Comparison of ENCODE assay signal across 8 mouse cellular contexts in genomic region chrX:152017186-152017585, GRCm38 (mm10). TPM values are rescaled to one million over a fixed set of nuclear protein-coding genes. Genes with fewer than 3 reads are reported as not detected.
DNase-seq lines count a peak whose midpoint lies in the region; ATAC-seq and TF ChIP-seq lines count a peak whose summit lies in the region.

No protein-coding gene starts in this region.

- no peak for DNase-seq in lung, postnatal 0 days (ENCODE audit: low spot score)
- no peak for DNase-seq in lung, postnatal 25 days (ENCODE audit: low spot score)
- DNase-seq in limb, embryonic 11.5 days (ENCODE audit: low spot score): no peak
- DNase-seq in left cerebral cortex, adult 9 months (ENCODE audit: low spot score in 2 of 2): no peak
- DNase-seq in spleen, adult 12 weeks (ENCODE audit: low spot score): no peak
- DNase-seq in thymus, postnatal 0 days (ENCODE audit: low spot score): no peak

- 0 out of 2 replicates have a peak overlapping the region, but pooled peaks have one; percentile 92 for H3K27ac ChIP-seq in lung, postnatal 0 days (ENCODE audit: low read length)
- no peak overlapping the region for H3K27ac ChIP-seq in embryonic fibroblast, embryonic 13.5 days (ENCODE audit: insufficient read depth, low read length)
- peak overlapping the region; percentile 73; the same call in 1 of the 2 replicates for H3K27ac ChIP-seq in limb, embryonic 11.5 days (replicated peaks; ENCODE audit: low read depth, low read length)
- H3K27ac ChIP-seq in olfactory bulb, adult 2 months (ENCODE audit: insufficient read depth, low read depth, low read length): no peak overlapping the region

- H3K36me3 ChIP-seq in lung, postnatal 0 days (ENCODE audit: insufficient read depth, low read length): no peaks in the 10 kb centered on the region
- no peaks in the 10 kb centered on the region for H3K36me3 ChIP-seq in limb, embryonic 11.5 days (ENCODE audit: control insufficient read depth, insufficient read depth, low read length)

- peak overlapping the region; percentile 52 for H3K4me2 ChIP-seq in lung, postnatal 0 days (replicated peaks; ENCODE audit: low read depth, low read length)
- peak overlapping the region; percentile 48 for H3K4me2 ChIP-seq in limb, embryonic 11.5 days (ENCODE audit: low read depth, severe bottlenecking)

- no peaks in the 10 kb centered on the region for H3K27me3 ChIP-seq in lung, postnatal 0 days (replicated peaks; ENCODE audit: insufficient read depth, low read length)
- 0 out of 2 replicates have a peak, but pooled peaks cover 9% of the 10 kb centered on the region for H3K27me3 ChIP-seq in limb, embryonic 11.5 days (ENCODE audit: control insufficient read depth, insufficient read depth, low read length)

- no peak for TF ChIP-seq EP300 in lung, postnatal 0 days (IDR thresholded peaks at IDR 0.05)

- H3K9me3 ChIP-seq in lung, postnatal 0 days (ENCODE audit: low read length): no peaks in the 10 kb centered on the region
- no peaks in the 10 kb centered on the region for H3K9me3 ChIP-seq in limb, embryonic 11.5 days (ENCODE audit: control insufficient read depth, low read length)

- TF ChIP-seq POLR2A in embryonic fibroblast, embryonic 13.5 days (IDR thresholded peaks at IDR 0.05; ENCODE audit: low read depth, low read length): no peak
- TF ChIP-seq POLR2A in olfactory bulb, adult 2 months (IDR thresholded peaks at IDR 0.05; ENCODE audit: insufficient read depth, low read depth, low read length): no peak

- H3K9ac ChIP-seq in lung, postnatal 0 days (replicated peaks; ENCODE audit: low read depth): peak overlapping the region; percentile 66; the same call in 1 of the 2 replicates
- peak overlapping the region; percentile 68 for H3K9ac ChIP-seq in limb, embryonic 11.5 days (ENCODE audit: low read length)

- 18% methylated on average over 14 of the region's 14 CpGs for WGBS in lung, postnatal 0 days
- 29% methylated on average over 14 of the region's 14 CpGs for WGBS in limb, embryonic 11.5 days
- 24% methylated on average over 14 of the region's 14 CpGs for WGBS in olfactory bulb, adult 2 months

- no peaks in the 10 kb centered on the region for H3K4me1 ChIP-seq in lung, postnatal 0 days (ENCODE audit: insufficient read depth, low read depth, low read length)
- H3K4me1 ChIP-seq in embryonic fibroblast, embryonic 13.5 days (ENCODE audit: control insufficient read depth, insufficient read depth, low read length): no peaks in the 10 kb centered on the region; the same call in 1 of the 2 replicates
- no peaks in the 10 kb centered on the region for H3K4me1 ChIP-seq in limb, embryonic 11.5 days (ENCODE audit: control insufficient read depth, insufficient read depth, low read length)
- H3K4me1 ChIP-seq in olfactory bulb, adult 2 months (ENCODE audit: control insufficient read depth, insufficient read depth, low read length): no peaks in the 10 kb centered on the region; the same call in 1 of the 2 replicates

- TF ChIP-seq CTCF in lung, postnatal 0 days (IDR thresholded peaks at IDR 0.05): no peak
- TF ChIP-seq CTCF in embryonic fibroblast, embryonic 13.5 days (IDR thresholded peaks at IDR 0.05; ENCODE audit: borderline replicate concordance, insufficient read depth, low read length): no peak
- TF ChIP-seq CTCF in olfactory bulb, adult 2 months (IDR thresholded peaks at IDR 0.05; ENCODE audit: insufficient read depth, low read depth, low read length): no peak

- H3K4me3 ChIP-seq in lung, postnatal 0 days (ENCODE audit: low read depth, low read length): peak overlapping the region; percentile 53
- peak overlapping the region; percentile 62 for H3K4me3 ChIP-seq in embryonic fibroblast, embryonic 13.5 days (ENCODE audit: insufficient read depth, low read length)
- H3K4me3 ChIP-seq in limb, embryonic 11.5 days (ENCODE audit: low read depth, low read length): peak overlapping the region; percentile 51
- peak overlapping the region; percentile 76 for H3K4me3 ChIP-seq in olfactory bulb, adult 2 months (ENCODE audit: insufficient read depth, low read depth, low read length)

- no peak for ATAC-seq in lung, postnatal 0 days
- no peak for ATAC-seq in limb, embryonic 11.5 days (ENCODE audit: insufficient number of reproducible peaks, low FRiP score, low TSS enrichment, low read depth)

RNA-seq across cellular contexts. Expression of gene Smc1a, which starts 1.0 kb away (rescaled TPM):
- 44.5 and 49.3 TPM in 2 replicates for polyA plus RNA-seq in lung, postnatal 0 days (2015; fragmentation: Nextera tagmentation; extraction: Ambion mirVana)
- polyA plus RNA-seq in embryonic fibroblast, embryonic 13.5 days (2011; ENCODE audit: insufficient read length, low read depth, missing spikeins): 83.5 and 97.5 TPM in 2 replicates
- 138 and 143 TPM in 2 replicates for polyA plus RNA-seq in limb, embryonic 11.5 days (2014; fragmentation: Nextera tagmentation; extraction: Ambion mirVana)
- polyA plus RNA-seq in olfactory bulb, adult 2 months (2012; ENCODE audit: insufficient read depth, insufficient read length, low replicate concordance, missing spikeins): 161 TPM in 1 of 2 replicates, not detected in the other
- polyA plus RNA-seq in thymus, postnatal 0 days (2015; fragmentation: Nextera tagmentation; extraction: Ambion mirVana): 105 and 106 TPM in 2 replicates

RNA-seq across cellular contexts. Expression of gene Ribc1, which starts 1.1 kb away (rescaled TPM):
- 3.2 and 5.2 TPM in 2 replicates for polyA plus RNA-seq in lung, postnatal 0 days (2015; fragmentation: Nextera tagmentation; extraction: Ambion mirVana)
- 0.43 and 0.91 TPM in 2 replicates for polyA plus RNA-seq in embryonic fibroblast, embryonic 13.5 days (2011; ENCODE audit: insufficient read length, low read depth, missing spikeins)
- polyA plus RNA-seq in limb, embryonic 11.5 days (2014; fragmentation: Nextera tagmentation; extraction: Ambion mirVana): 5.3 and 6.3 TPM in 2 replicates
- polyA plus RNA-seq in olfactory bulb, adult 2 months (2012; ENCODE audit: insufficient read depth, insufficient read length, low replicate concordance, missing spikeins): not detected in 2 replicates
- 3.1 and 4.5 TPM in 2 replicates for polyA plus RNA-seq in thymus, postnatal 0 days (2015; fragmentation: Nextera tagmentation; extraction: Ambion mirVana)

RNA-seq across cellular contexts. Expression of gene Hsd17b10, which starts 15.5 kb away (rescaled TPM):
- 119 and 125 TPM in 2 replicates for polyA plus RNA-seq in lung, postnatal 0 days (2015; fragmentation: Nextera tagmentation; extraction: Ambion mirVana)
- 103 and 104 TPM in 2 replicates for polyA plus RNA-seq in embryonic fibroblast, embryonic 13.5 days (2011; ENCODE audit: insufficient read length, low read depth, missing spikeins)
- polyA plus RNA-seq in limb, embryonic 11.5 days (2014; fragmentation: Nextera tagmentation; extraction: Ambion mirVana): 246 and 254 TPM in 2 replicates
- polyA plus RNA-seq in olfactory bulb, adult 2 months (2012; ENCODE audit: insufficient read depth, insufficient read length, low replicate concordance, missing spikeins): not detected in 2 replicates
- 137 and 141 TPM in 2 replicates for polyA plus RNA-seq in thymus, postnatal 0 days (2015; fragmentation: Nextera tagmentation; extraction: Ambion mirVana)

Comparison
In these comparisons a context has a peak if more than half of its experiments do, and no peak if none do; other contexts are left out.
1. H3K27ac ChIP-seq: peak in lung, postnatal 0 days (single experiment) and limb, embryonic 11.5 days (single experiment); none in embryonic fibroblast, embryonic 13.5 days (single experiment) and olfactory bulb, adult 2 months (single experiment).
2. RNA of gene Hsd17b10, which starts 15.5 kb away (polyA plus RNA-seq): 246 to 254 TPM in limb, embryonic 11.5 days, 137 to 141 TPM in thymus, postnatal 0 days, 119 to 125 TPM in lung, postnatal 0 days and 103 to 104 TPM in embryonic fibroblast, embryonic 13.5 days; not detected in olfactory bulb, adult 2 months; every median in the first group is over 100 times any median in the second.
3. Peak in every context shown above with its lines, with median percentiles within 50 percentile points of each other: H3K4me3 ChIP-seq.